Mouse (Mus musculus) forebrain, embryonic 10.5 days (tissue): ENCODE results near the gene Btg1-ps1. TPM values are rescaled to one million over a fixed set of nuclear protein-coding genes. Genes with fewer than 3 reads are reported as not detected.
"Not testable (repeated sequence)": the region's sequence is repeated elsewhere in the genome, so short reads cannot be mapped to it uniquely, and the experiment has no call there.

Source experiments
- DNase-seq: peaks from one replicate; pipeline ENCODE4 v3.0.0-alpha.2; 2017; ENCODE audit warnings: low spot score; ENCODE audit errors: extremely low spot score
- H3K27ac ChIP-seq: fragments of 300-500 bp; sonication (generic); 2 replicates; pipeline ENCODE4 v1.5.1; 2016; ENCODE audit warnings: mild to moderate bottlenecking
- H3K27me3 ChIP-seq: fragments of 300-500 bp; sonication (generic); 2 replicates; pipeline ENCODE4 v1.6.1; 2016; ENCODE audit warnings: mild to moderate bottlenecking; ENCODE audit not compliant: poor library complexity, severe bottlenecking
- H3K36me3 ChIP-seq: fragments of 300-500 bp; sonication (generic); replicated peaks from 2 replicates; pipeline ENCODE4 v1.6.1; 2016; ENCODE audit warnings: mild to moderate bottlenecking, moderate library complexity
- H3K4me1 ChIP-seq: fragments of 300-500 bp; sonication (generic); 2 replicates; pipeline ENCODE4 v1.6.1; 2016
- H3K4me3 ChIP-seq: fragments of 300-500 bp; sonication (generic); 2 replicates; pipeline ENCODE4 v1.5.1; 2016; ENCODE audit warnings: mild to moderate bottlenecking, moderate library complexity
- H3K9me3 ChIP-seq: fragments of 300-500 bp; sonication (generic); 2 replicates; pipeline ENCODE4 v1.6.1; 2016; ENCODE audit warnings: mild to moderate bottlenecking, moderate library complexity
- WGBS: fragments of 180-500 bp; shearing (Covaris S2); methylation state at CpG from one replicate; pipeline ENCODE4 v1.1.7; 2016; 5-methylcytosine and 5-hydroxymethylcytosine counted together
- polyA plus RNA-seq: library from polyadenylated mRNA; unstranded; fragments of >200 nt; fragmentation: Nextera tagmentation; extraction: Ambion mirVana; gene quantifications from 2 replicates; pipeline ENCODE4 v1.2.1, GENCODE M21; 2016

Gene Btg1-ps1
- not detected in 2 replicates for polyA plus RNA-seq

DNA sequence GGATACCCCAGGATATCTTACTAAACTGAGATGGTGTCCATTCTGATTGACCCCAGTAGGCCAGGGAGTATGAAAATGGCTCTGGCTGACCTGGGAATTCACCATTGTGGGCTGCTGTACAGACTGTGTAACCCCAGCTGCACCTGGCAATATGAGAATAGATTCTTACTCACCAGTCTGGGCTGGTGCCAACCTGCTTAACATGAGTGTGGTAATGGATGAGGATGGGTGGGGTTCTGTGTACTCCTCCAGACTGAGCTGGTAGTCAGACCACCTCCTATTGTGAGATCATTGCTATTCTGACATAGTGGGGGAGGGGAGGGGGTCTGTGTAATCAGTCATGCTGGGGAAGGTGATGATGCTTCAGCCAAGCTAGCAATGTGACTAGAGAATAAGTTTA, at the start of gene Btg1-ps1:
Btg1-ps1 (minus strand) TSS at position 219 of the 400 bp plus-strand sequence.
- H3K36me3 ChIP-seq, H3K27me3 ChIP-seq, DNase-seq, H3K4me3 ChIP-seq, H3K4me1 ChIP-seq, H3K9me3 ChIP-seq, H3K27ac ChIP-seq: not testable (repeated sequence)

- Histone ChIP-seq H3K27me3 (no peaks in the 10 kb centered on the region), H3K4me1 (no peaks in the 10 kb centered on the region), H3K9me3 (no peaks in the 10 kb centered on the region), H3K27ac (no peak within 1 kb of the TSS), H3K36me3 (no peaks in the 10 kb centered on the region), H3K4me3 (no peak within 1 kb of the TSS)
- DNase-seq, result no peak
- 90% methylated on average over 11 of the region's 11 CpGs for WGBS
These were observed 47.6 kb upstream of the Btg1-ps1 start, which contains the start of gene Rhox10 for GRCm38 (mm10) chrX:38066175-38066574. Rhox10 (plus strand) TSS chrX:38066475.

DNA sequence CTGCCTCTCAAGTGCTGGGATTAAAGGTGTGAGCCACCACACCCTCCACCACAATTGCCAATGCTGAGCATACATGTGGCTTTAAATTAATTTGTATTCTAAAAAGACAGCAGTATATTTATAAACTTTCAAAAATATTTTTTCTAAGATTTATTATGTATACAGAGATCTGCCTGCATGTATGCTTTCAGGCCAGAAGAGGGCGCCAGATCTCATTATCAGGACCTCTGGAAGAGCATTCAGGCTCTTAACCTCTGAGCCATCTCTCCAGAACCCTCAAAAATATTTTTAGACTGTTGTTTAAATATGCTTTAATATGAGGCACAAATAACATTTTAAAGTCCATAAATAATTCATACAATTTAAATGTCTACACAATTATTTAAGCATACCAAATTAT, 42.9 kb upstream of the Btg1-ps1 start:
- Histone ChIP-seq H3K27ac (no peak overlapping the region), H3K9me3 (no peaks in the 10 kb centered on the region), H3K4me1 (no peaks in the 10 kb centered on the region), H3K27me3 (no peaks in the 10 kb centered on the region), H3K4me3 (no peak overlapping the region), H3K36me3 (no peaks in the 10 kb centered on the region)
- 0% methylated on average over 1 of the region's 1 CpGs for WGBS
- no peak for DNase-seq

DNA sequence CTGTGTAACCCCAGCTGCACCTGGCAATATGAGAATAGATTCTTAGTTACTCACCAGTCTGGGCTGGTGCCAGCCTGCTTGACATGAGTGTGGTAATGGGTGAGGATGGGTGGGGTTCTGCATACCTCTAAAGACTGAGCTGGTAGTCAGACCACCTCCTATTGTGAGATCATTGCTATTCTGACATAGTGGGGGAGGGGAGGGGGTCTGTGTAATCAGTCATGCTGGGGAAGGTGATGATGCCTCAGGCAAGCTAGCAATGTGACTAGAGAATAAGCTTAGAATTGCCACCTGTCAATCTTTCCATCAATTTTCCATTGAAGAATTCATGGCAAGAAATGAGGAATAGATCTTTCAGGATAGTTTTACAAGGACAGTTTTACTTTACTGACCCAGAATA, 24.4 kb upstream of the Btg1-ps1 start, which contains the start of gene Btg1-ps2:
Btg1-ps2 (minus strand) TSS at position 101 of the 400 bp plus-strand sequence.
- DNase-seq, H3K27me3 ChIP-seq, H3K9me3 ChIP-seq, H3K4me1 ChIP-seq, H3K4me3 ChIP-seq, H3K27ac ChIP-seq, H3K36me3 ChIP-seq: not testable (repeated sequence)

GRCm38 (mm10) chrX:38039666-38040065, 21.1 kb upstream of the Btg1-ps1 start:
- Histone ChIP-seq H3K27ac (no peak overlapping the region), H3K9me3 (no peaks in the 10 kb centered on the region), H3K36me3 (no peaks in the 10 kb centered on the region), H3K27me3 (no peaks in the 10 kb centered on the region), H3K4me1 (no peaks in the 10 kb centered on the region), H3K4me3 (no peak overlapping the region)
- 90% methylated on average over 5 of the region's 5 CpGs for WGBS
- no peak for DNase-seq

- Histone ChIP-seq H3K4me1 (no peaks in the 10 kb centered on the region), H3K27ac (no peak overlapping the region), H3K27me3 (no peaks in the 10 kb centered on the region), H3K36me3 (no peaks in the 10 kb centered on the region), H3K9me3 (no peaks in the 10 kb centered on the region), H3K4me3 (no peak overlapping the region)
- 63% methylated on average over 2 of the region's 2 CpGs for WGBS
- DNase-seq, result no peak
These were observed 15.2 kb upstream of the Btg1-ps1 start for GRCm38 (mm10) chrX:38033841-38034240.

DNA sequence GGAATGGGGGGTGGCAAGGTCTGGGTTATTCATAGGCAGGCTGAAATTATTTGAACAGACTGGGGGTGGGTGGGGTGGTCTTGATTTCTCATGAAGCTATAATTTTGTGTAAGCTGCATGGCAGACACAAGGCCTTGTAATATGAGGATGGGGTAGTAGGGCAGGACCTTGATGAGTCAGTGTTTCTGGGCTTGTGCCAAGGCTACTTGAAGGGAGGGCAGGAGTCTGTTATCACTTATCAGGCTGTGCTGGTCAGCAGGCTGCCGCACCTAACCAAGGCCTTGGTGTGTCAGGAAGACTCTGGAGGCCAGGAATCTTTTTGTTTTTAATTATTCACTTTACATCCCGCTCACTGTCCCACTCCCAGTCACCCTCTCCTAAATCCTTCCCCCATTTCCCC, 9.9 kb downstream of the Btg1-ps1 start:
- 67% methylated on average over 2 of the region's 2 CpGs for WGBS
- DNase-seq, result no peak
- no peak overlapping the region for H3K27ac ChIP-seq
- no peaks in the 10 kb centered on the region for H3K4me1 ChIP-seq
- no peaks in the 10 kb centered on the region for H3K9me3 ChIP-seq
- H3K36me3 ChIP-seq, result no peaks in the 10 kb centered on the region
- H3K4me3 ChIP-seq, result no peak overlapping the region
- no peaks in the 10 kb centered on the region for H3K27me3 ChIP-seq

Other genes starting within 250 kb of the Btg1-ps1 start
- 1.4 and 1.7 TPM in 2 replicates for gene Rhox5, start 214.0 kb downstream of the Btg1-ps1 start, polyA plus RNA-seq
- not detected in 2 replicates for gene Rhox6, start 191.9 kb downstream of the Btg1-ps1 start, polyA plus RNA-seq
- not detected in 2 replicates for gene Rhox7a, start 187.1 kb downstream of the Btg1-ps1 start, polyA plus RNA-seq
- not detected in 2 replicates for gene Rhox8, start 139.9 kb downstream of the Btg1-ps1 start, polyA plus RNA-seq
- not detected in 2 replicates for gene Rhox7b, start 121.6 kb downstream of the Btg1-ps1 start, polyA plus RNA-seq
- gene Rhox9, start 117.0 kb downstream of the Btg1-ps1 start, polyA plus RNA-seq, result not detected in 2 replicates
- not detected in 2 replicates for gene Btg1-ps2, start 24.3 kb upstream of the Btg1-ps1 start, polyA plus RNA-seq
- gene Rhox10, start 47.7 kb upstream of the Btg1-ps1 start, polyA plus RNA-seq, result not detected in 2 replicates
- gene Rhox11, start 66.3 kb upstream of the Btg1-ps1 start, polyA plus RNA-seq, result not detected in 2 replicates
- gene Rhox12, start 92.1 kb upstream of the Btg1-ps1 start, polyA plus RNA-seq, result not detected in 2 replicates
- gene Rhox13, start 102.4 kb upstream of the Btg1-ps1 start, polyA plus RNA-seq, result not detected in 2 replicates
- 3.7 and 3.8 TPM in 2 replicates for gene Zbtb33, start 171.0 kb upstream of the Btg1-ps1 start, polyA plus RNA-seq
- gene Tmem255a, start 233.6 kb upstream of the Btg1-ps1 start, polyA plus RNA-seq, result 12.7 and 14.6 TPM in 2 replicates